Mouse (Mus musculus) fat pad, adult 2 months (tissue): ENCODE results near the gene Zfp322a.
"Not testable (repeated sequence)": the region's sequence is repeated elsewhere in the genome, so short reads cannot be mapped to it uniquely, and the experiment has no call there.

Experiments
- DNase-seq: peaks from one replicate; pipeline ENCODE4 v3.0.0-alpha.2; 2011; ENCODE audit warnings: low read depth, low spot score; ENCODE audit errors: extremely low read depth

The Zfp322a gene

GRCm38 (mm10) chr13:23368583-23369420 is at the start of gene Zfp322a:
Gene Zfp322a, minus strand, starts transcription at chr13:23369208.
- peak; percentile 59 for DNase-seq

- DNase-seq = no peak
These were observed 43.9 kb upstream of the Zfp322a start for GRCm38 (mm10) chr13:23412630-23413521.

- DNase-seq = no peak
These were observed 43.2 kb upstream of the Zfp322a start for GRCm38 (mm10) chr13:23412211-23412629.

- no peak for DNase-seq
These were observed 42.6 kb upstream of the Zfp322a start for GRCm38 (mm10) chr13:23411311-23412210.

- no peak for DNase-seq
These were observed 41.6 kb upstream of the Zfp322a start for GRCm38 (mm10) chr13:23410632-23411031.

- no peak for DNase-seq
These were observed 33.6 kb upstream of the Zfp322a start for GRCm38 (mm10) chr13:23402626-23403025.

- no peak for DNase-seq
These were observed 32.9 kb upstream of the Zfp322a start for GRCm38 (mm10) chr13:23401683-23402527.

- DNase-seq = no peak
These were observed 32.0 kb upstream of the Zfp322a start for GRCm38 (mm10) chr13:23400771-23401682.

- DNase-seq = not testable (repeated sequence)
These were observed 27.9 kb upstream of the Zfp322a start for GRCm38 (mm10) chr13:23396913-23397312.

- no peak for DNase-seq
These were observed 27.3 kb upstream of the Zfp322a start for GRCm38 (mm10) chr13:23396246-23396703.

- DNase-seq = no peak
These were observed 26.6 kb upstream of the Zfp322a start for GRCm38 (mm10) chr13:23395301-23396245.

GRCm38 (mm10) chr13:23387548-23387947 is 18.5 kb upstream of the Zfp322a start:
- DNase-seq = no peak

GRCm38 (mm10) chr13:23383127-23383526 is 14.1 kb upstream of the Zfp322a start:
- no peak for DNase-seq

- no peak for DNase-seq
These were observed 3.4 kb upstream of the Zfp322a start for GRCm38 (mm10) chr13:23372433-23372832.

GRCm38 (mm10) chr13:23370075-23370474 is 1.1 kb upstream of the Zfp322a start:
- no peak for DNase-seq

- no peak for DNase-seq
These were observed 385 bp upstream of the Zfp322a start for GRCm38 (mm10) chr13:23369421-23369765.

- no peak for DNase-seq
These were observed 7.5 kb downstream of the Zfp322a start for GRCm38 (mm10) chr13:23361536-23361935.

- not testable (repeated sequence) for DNase-seq
These were observed 14.5 kb downstream of the Zfp322a start for GRCm38 (mm10) chr13:23354541-23354940.
